Mouse (Mus musculus) CH12F3 (cell line): Measurements from ENCODE around the gene Hist1h3b.
"Not testable (repeated sequence)": the region's sequence is repeated elsewhere in the genome, so short reads cannot be mapped to it uniquely, and the experiment has no call there.

Source experiments
- in situ Hi-C: fragments of 300-500 bp; cut with MboI; formaldehyde crosslinking; loops from 2 replicates; pipeline ENCODE4 v1.14.3; 2020; ENCODE audit warnings: low sequenced_read_pairs

Hist1h3b gene

GRCm38 (mm10) chr13:23738041-23738440 lies 14.0 kb upstream of the Hist1h3b start:
- in situ Hi-C loops, result no loop called here

GRCm38 (mm10) chr13:23738677-23739068 lies 13.4 kb upstream of the Hist1h3b start, which contains the start of gene Hist1h1c:
TSS of gene Hist1h1c (plus strand) at chr13:23738808.
- in situ Hi-C loops, result no loop called here

- in situ Hi-C loops, result no loop called here
Observed at GRCm38 (mm10) chr13:23739069-23739921, 12.8 kb upstream of the Hist1h3b start.

- in situ Hi-C loops, result no loop called here
Observed at GRCm38 (mm10) chr13:23739922-23740252, 12.2 kb upstream of the Hist1h3b start.

- in situ Hi-C loops, result no loop called here
Observed at GRCm38 (mm10) chr13:23740256-23740840, 11.7 kb upstream of the Hist1h3b start.

GRCm38 (mm10) chr13:23740910-23741309 lies 11.2 kb upstream of the Hist1h3b start:
- in situ Hi-C loops, result no loop called here

- in situ Hi-C loops, result no loop called here
Observed at GRCm38 (mm10) chr13:23742007-23742406, 10.1 kb upstream of the Hist1h3b start.

- in situ Hi-C loops, result no loop called here
Observed at GRCm38 (mm10) chr13:23743215-23743614, 8.9 kb upstream of the Hist1h3b start.

GRCm38 (mm10) chr13:23743963-23744362 lies 8.1 kb upstream of the Hist1h3b start:
- in situ Hi-C loops, result no loop called here

- in situ Hi-C loops, result no loop called here
Observed at GRCm38 (mm10) chr13:23744421-23745380, 7.4 kb upstream of the Hist1h3b start.

- in situ Hi-C loops, result no loop called here
Observed at GRCm38 (mm10) chr13:23745381-23746161, 6.5 kb upstream of the Hist1h3b start, which contains the start of gene Hist1h3c. TSS of gene Hist1h3c (minus strand) at chr13:23745602.

GRCm38 (mm10) chr13:23746201-23747080 lies 5.6 kb upstream of the Hist1h3b start, which contains the start of gene Hist1h2bb:
TSS of gene Hist1h2bb (plus strand) at chr13:23746734.
- in situ Hi-C loops, result not testable (repeated sequence)

- in situ Hi-C loops, result no loop called here
Observed at GRCm38 (mm10) chr13:23747081-23747891, 4.8 kb upstream of the Hist1h3b start.

- in situ Hi-C loops, result no loop called here
Observed at GRCm38 (mm10) chr13:23747892-23748288, 4.2 kb upstream of the Hist1h3b start.

- in situ Hi-C loops, result loop anchor here (25.0 kb wide), 1 partner anchor 1712 kb away; the partner anchor contains the start of genes Hist1h2ag, Hist1h2ah, Hist1h2bj and Hist1h2bk
Observed at GRCm38 (mm10) chr13:23749563-23750121, 2.4 kb upstream of the Hist1h3b start.

GRCm38 (mm10) chr13:23750839-23751477 lies 1.1 kb upstream of the Hist1h3b start, which contains the start of gene Hist1h2ab:
TSS of gene Hist1h2ab (plus strand) at chr13:23751126.
- in situ Hi-C loops, result loop anchor here (25.0 kb wide), 1 partner anchor 1714 kb away; the partner anchor contains the start of genes Hist1h2ag, Hist1h2ah, Hist1h2bj and Hist1h2bk

- in situ Hi-C loops, result loop anchor here (25.0 kb wide), 1 partner anchor 1714 kb away; the partner anchor contains the start of genes Hist1h2ag, Hist1h2ah, Hist1h2bj and Hist1h2bk
Observed at GRCm38 (mm10) chr13:23751478-23751956, 550 bp upstream of the Hist1h3b start.
